Mouse (Mus musculus) cerebellum, postnatal 4 days (tissue): Measurements from ENCODE around the gene Rabgap1l.
"Not testable (repeated sequence)": the region's sequence is repeated elsewhere in the genome, so short reads cannot be mapped to it uniquely, and the experiment has no call there.

Experiments
- DNase-seq, 2 experiments: peaks; one replicate each; pipeline ENCODE4 v3.0.0; 2022; ENCODE audit warnings: low spot score in 2 of 2, mixed read lengths in 1 of 2

Gene Rabgap1l

DNA sequence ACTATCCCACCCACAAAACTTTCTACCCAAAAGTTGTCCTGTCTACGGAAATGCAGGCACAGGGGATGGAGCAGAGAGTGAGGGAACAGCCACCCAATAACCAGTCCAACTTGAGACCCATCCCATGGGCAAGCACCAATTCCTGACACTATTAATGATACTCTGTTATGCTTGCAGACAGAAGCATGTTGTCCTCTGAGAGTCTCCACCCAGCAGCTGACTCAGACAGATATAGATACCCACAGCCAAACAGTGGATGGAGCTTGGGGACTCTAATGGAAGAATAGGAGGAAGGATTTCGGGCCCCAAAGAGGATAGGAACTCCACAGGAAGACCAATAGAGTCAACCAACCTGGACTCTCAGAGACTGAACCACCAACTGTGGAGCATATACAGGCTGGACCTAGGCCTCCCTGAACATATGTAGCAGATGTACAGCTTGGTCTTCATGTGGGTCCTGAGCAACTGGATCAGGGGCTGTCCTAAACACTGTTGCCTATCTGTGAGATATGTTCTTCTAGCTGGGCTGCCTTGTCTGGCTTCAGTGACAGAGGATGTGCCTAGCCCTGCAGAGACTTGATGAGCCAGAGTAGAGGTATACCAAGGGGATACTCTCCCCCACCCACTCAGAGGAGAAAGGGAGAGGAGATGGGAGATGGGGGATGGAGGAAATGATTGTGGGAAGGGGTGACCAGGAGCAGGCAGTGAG lies 510.7 kb downstream of the Rabgap1l start:
- DNase-seq, result not testable (repeated sequence)

GRCm38 (mm10) chr1:160281337-160282084 lies 511.5 kb downstream of the Rabgap1l start:
- no peak for DNase-seq

DNA sequence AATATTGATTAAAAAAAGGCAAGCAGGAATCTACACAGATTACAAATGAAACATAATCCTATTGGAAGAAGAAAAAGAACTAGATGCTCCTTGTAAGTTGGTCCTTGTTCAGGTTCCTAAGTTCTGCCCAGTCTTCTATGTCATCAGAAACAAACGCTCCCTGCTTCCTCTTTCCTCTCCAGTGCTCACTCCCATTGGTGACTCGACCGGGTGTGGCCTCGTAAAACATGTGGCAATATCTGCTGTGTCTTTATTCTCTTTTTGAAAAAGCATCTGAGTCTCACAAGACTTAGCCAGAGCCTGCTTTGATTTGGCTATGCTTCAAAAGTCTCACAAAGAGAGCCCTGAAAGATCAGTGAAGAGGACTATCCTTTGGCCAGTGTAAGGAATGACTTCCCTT lies 512.4 kb downstream of the Rabgap1l start:
- no peak for DNase-seq

DNA sequence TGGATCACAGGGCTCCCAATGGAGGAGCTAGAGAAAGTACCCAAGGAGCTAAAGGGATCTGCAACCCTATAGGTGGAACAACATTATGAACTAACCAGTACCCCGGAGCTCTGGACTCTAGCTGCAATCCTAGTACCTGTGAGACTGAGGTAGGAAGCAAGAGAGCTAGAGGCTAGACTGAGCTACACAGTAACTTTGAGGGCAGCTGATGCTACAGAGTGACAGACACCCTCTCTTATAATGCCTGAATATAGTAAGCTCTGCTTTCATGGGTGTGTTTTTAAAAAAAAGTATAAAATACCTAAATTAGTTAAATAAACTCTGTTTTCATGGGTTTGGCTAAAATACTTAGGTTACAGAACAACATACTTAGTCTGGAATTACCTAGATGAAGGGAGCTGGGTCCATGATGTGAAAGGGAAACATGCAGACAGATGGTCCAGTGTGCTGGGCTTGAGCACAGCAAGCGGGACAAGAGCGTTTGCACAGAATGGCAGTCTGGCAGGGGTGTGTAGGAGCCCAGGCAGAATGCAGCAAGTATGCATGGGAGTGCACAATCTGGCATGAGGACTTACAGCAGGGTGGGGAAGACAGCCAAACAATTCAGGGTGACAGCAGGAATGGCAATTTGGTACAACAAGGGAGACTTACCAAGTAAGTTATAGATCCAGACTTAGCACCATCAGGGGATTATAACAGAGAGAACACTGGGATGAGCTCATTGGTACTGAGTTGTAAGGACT lies 514.9 kb downstream of the Rabgap1l start:
- DNase-seq, result peak in 1 of 2 experiments; percentile 45

DNA sequence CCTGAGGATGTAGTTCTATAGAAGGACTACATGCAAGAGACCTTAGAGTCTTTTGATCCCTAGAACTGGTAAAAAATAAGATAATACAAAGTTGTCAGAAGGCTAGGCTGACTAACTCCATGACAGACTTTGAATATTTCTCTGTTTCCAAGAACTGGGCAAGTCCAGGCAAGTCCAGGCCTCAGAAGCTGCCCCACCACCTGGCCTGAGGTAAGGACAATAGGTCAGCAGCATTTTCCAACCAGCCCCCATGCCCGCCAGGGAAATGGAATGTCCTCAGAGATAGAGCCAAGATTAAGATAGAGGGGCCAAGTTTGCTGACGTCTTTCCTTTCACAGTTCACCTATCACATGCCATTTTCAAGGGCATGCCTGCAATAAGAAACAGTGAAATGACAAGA lies 517.8 kb downstream of the Rabgap1l start:
- DNase-seq, result no peak

- no peak for DNase-seq
Observed at GRCm38 (mm10) chr1:160273133-160273743, 519.8 kb downstream of the Rabgap1l start.

DNA sequence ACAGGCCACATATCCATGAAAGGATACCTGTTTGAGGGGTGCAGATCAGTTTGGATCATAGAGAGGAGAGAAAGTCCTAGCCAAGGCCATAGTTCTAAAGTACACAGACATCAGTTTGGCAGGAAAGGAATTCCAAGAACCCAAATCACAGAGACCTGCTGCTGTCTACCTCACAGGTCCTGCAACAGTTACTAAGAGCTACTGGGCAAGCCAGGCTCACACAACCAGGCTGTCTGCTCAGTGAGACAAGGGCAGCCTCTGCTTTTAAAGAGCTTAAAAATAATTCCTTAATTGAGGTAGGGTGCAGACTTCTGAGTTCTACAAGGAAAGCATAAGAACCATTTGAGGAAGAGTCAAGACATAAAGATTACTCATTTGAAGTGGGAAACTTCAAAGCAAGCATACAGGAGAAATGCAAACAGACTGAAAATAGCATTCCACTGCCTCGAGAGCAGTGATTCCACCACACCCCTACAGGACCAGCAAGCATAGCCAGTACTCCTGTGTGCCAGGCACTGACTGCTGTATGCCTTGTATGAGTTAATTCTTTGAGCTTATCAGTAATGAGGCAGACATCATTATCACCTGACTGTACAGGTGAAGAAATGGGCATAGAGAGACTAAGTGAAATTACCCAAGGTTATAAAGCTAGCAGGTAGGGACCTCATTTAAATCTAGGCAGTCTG lies 521.6 kb downstream of the Rabgap1l start:
- DNase-seq, result no peak

DNA sequence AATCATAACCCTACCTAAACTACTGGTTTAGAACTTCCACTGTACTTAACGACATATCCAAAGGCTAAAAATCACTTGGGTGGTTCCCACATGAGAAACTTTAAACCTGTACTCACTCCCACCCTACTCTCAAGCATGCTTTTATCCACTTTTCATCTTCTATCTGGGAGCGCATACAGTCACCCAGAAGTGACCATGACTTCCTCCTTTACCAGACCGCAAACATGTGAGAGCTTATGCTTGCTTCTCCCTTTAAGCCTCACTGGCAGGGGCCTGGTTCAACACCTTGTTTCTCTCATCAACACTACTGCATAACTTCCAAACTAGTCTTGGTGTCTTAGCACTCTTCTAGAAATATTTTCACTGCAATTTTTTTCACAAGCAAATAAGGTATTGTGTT lies 524.7 kb downstream of the Rabgap1l start:
- DNase-seq, result no peak

GRCm38 (mm10) chr1:160263630-160264346 lies 529.2 kb downstream of the Rabgap1l start:
- no peak for DNase-seq

- no peak for DNase-seq
Observed at GRCm38 (mm10) chr1:160263053-160263452, 530.0 kb downstream of the Rabgap1l start.

DNA sequence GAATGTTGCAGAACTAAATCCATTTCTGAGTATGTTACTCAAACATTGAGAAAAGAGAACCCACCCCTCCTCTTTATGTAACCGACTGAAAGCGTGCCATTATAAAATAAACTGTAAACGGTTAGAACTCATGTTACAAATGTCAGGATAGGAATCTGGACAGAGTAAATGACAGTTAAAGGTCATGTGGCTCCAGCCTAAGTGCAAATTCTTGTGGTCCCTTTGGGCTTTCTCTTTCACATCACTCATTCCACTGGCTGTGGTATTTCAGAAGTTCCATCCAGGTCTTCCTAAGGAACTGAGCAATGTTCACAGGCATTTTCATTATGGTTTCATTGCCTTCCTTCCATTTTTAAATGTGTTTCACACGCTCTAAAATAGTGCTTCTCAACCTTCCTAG lies 530.6 kb downstream of the Rabgap1l start:
- no peak for DNase-seq

DNA sequence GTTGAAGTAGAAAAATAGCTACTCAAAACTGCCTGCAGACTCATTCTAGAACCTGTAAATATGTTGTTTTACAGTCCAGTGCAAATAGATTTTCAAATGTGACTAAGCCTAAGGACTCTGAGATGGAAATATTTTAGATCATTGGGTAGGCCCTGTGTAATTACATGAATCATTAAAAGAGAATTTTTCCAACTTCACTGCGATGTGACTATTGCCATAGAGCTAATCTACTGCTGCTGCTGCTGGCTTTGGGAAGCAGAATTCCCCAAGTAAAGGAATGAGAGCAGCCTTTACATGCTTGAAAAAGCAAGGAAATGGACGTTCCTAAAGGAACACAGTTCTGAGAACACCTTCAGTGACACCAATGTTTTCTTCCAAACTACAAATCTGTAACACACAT lies 531.2 kb downstream of the Rabgap1l start:
- no peak for DNase-seq

DNA sequence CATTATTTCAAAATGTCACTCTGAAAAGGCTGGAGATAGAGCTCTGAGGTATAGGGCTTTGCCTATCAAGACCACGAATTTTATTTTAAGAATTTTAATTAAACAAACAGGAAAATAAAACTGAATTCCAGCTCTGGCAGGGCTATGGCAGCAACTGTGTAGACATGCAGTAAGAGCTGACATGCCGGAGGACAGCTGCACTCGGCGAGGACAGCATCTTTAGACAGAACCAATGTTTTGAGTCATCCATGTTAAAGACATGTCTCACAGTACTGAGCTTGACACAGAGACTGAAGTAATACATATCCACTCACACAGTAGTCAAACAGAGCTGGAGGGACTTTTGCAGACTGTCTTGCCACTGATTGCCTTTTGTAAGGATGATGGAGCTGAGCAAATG lies 532.4 kb downstream of the Rabgap1l start:
- no peak for DNase-seq

DNA sequence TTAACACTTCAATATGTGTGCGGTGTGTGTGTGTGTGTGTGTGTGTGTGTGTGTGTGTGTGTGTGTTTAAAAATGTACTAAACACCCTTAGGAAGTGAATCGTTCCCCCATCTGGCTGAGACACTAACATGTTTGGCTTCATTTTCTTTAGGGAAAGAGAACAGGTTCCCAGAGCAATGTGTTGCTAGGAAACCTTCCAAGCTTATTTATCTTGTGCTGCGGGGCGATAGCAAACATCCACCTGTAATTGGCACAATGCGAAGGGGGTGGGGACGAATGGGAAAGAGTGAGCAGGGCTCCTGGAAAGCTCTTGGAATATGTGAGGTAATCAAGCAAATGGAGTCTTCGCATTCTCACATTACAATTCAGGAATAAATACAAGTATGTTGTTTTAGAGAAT lies 533.1 kb downstream of the Rabgap1l start:
- no peak for DNase-seq

DNA sequence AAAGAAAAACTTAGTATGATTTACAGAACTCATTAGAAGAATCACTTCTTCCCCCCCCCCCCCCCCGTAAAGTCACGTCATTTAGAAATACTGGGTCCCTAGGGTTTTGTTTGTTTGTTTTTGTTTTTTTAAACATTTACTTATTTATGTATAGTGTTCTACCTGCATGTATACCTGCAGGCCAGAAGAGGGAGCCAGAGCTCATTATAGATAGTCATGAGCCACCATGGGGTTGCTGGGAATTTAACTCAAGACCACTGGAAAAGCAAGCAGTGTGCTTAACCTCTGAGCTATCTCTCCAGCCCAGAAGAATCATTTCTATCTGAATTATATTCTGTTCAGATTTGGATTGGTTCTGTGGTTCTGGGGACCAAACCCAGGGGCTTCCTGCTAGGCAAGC lies 539.9 kb downstream of the Rabgap1l start:
- DNase-seq, result no peak

GRCm38 (mm10) chr1:160251388-160252007 lies 541.5 kb downstream of the Rabgap1l start:
- no peak for DNase-seq

DNA sequence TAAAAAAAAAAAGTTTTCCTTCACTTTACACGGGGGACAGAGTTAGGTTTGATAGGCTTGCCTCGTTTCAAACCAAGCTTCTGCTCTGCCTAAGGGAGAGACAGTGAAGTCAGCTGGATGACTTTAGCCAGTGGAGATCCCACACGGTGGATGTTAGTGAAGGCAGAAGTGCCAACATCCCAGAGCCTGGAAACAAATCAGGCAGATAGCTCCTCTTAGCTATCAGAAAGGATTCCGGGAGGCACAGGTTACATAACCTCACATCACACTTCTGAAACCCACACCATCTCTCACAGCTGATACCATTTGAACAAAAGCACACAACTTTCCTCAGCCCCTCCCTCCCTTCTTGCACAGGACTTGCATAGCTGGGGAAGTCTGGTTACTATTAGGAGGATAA lies 542.2 kb downstream of the Rabgap1l start:
- DNase-seq, result no peak

DNA sequence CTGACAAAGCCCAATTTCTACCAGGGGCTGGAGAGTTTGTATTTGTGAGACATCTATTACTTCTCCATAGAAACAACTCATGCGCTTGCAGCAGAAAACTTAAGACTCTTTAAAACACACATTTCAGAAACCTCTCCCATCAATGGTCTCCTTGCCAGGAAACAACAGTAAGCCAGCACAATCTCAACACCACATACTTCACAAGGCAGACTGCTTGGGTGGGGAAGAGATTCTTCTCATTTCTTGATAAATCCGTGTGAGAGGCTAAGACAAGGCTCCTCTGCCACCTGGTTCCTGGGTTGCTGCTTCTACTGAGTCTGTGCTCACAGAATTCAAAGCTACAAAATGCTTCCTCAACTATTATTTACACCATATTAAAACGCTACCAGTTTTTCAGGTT lies 543.2 kb downstream of the Rabgap1l start:
- DNase-seq, result no peak

DNA sequence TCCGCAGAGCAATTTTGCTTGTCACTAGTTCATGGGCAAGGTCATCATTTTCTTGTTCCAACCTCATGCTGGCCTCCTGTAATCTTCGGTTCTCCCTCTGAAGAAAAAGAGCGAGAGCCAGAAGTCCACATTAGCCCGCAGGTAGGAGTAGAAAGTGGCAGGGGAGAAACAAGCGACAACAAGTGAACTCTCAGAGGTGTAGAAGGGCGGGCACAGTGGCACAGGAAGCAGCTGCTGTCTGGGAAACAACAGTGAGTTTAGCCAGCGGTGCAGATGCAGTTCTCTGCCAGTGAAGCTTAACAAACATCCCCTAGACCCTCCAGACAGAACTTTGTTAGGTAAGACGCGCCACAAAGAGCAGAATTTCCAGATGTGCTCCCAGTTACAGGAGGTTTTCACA lies 545.5 kb downstream of the Rabgap1l start:
- DNase-seq, result no peak

DNA sequence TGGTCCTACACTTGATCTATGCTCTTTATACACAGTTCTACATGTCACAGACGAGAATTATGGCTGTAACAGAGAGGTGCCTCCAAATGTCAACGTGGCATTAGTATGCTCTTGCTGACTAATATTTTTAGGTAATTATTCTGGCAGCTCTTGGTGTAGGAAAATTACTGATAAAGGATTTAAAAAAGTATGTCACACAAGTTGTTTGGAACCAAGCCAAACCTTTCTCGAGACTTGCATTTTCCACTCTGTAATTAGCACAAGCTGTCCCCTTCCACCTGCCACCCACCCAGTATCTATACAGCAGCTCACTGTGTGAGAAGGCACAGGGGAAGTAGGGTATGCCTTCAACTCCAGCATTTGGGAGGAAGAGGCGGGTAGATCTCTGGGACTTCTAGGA lies 546.2 kb downstream of the Rabgap1l start:
- no peak for DNase-seq

- no peak for DNase-seq
Observed at GRCm38 (mm10) chr1:160245954-160246353, 547.1 kb downstream of the Rabgap1l start.
